Mouse (Mus musculus) C2C12 (cell line): ENCODE measurements at regions not wholly inside any gene's neighbourhood (a gene's known extent, or its start where the extent isn't known, plus 50 kb on each side); places are given as distances from the start of the nearest gene placed in this dataset.
"Not testable (repeated sequence)": the region's sequence is repeated elsewhere in the genome, so short reads cannot be mapped to it uniquely, and the experiment has no call there.

ENCODE experiments used
- H3K27me3 ChIP-seq: one replicate; pipeline ENCODE4 v1.6.1; 2011; ENCODE audit not compliant: control insufficient read depth, insufficient read depth, insufficient read length
- H3K36me3 ChIP-seq: one replicate; pipeline ENCODE4 v1.6.1; 2011; ENCODE audit not compliant: control insufficient read depth, insufficient read depth
- H3K4me3 ChIP-seq: one replicate; pipeline ENCODE4 v1.5.1; 2011; ENCODE audit warnings: mild to moderate bottlenecking, control low read depth; ENCODE audit not compliant: poor library complexity, insufficient read depth, severe bottlenecking
- H3K79me2 ChIP-seq: one replicate; pipeline ENCODE4 v1.6.1; 2011; ENCODE audit not compliant: control insufficient read depth, insufficient read depth
- H3K79me3 ChIP-seq: one replicate; pipeline ENCODE4 v1.6.1; 2011; ENCODE audit warnings: low read depth, control low read depth
- H3ac ChIP-seq: one replicate; pipeline ENCODE3; 2011; ENCODE audit warnings: low read depth; ENCODE audit not compliant: control insufficient read depth, insufficient read length
- CEBPB ChIP-seq: IDR thresholded peaks from one replicate; pipeline ENCODE4 v1.6.1; 2011; ENCODE audit warnings: low read depth, mild to moderate bottlenecking, control low read depth, moderate library complexity
- CTCF ChIP-seq: IDR thresholded peaks from one replicate; pipeline ENCODE4 v1.5.1; 2011; ENCODE audit not compliant: control insufficient read depth, insufficient read depth, insufficient read length
- FOSL1 ChIP-seq: IDR thresholded peaks from one replicate; pipeline ENCODE4 v1.8.0; 2011; ENCODE audit warnings: mild to moderate bottlenecking, low read length; ENCODE audit not compliant: poor library complexity, insufficient read depth, severe bottlenecking
- MAX ChIP-seq: IDR thresholded peaks from one replicate; pipeline ENCODE4 v1.6.1; 2011; ENCODE audit warnings: mild to moderate bottlenecking, control low read depth
- MYOD1 ChIP-seq: IDR thresholded peaks from one replicate; pipeline ENCODE4 v1.6.1; 2011; ENCODE audit warnings: low read depth; ENCODE audit not compliant: control insufficient read depth, insufficient read length
- MYOG ChIP-seq: IDR thresholded peaks from one replicate; pipeline ENCODE4 v1.6.1; 2011; ENCODE audit not compliant: control insufficient read depth, insufficient read length; ENCODE audit errors: extremely low read depth
- USF1 ChIP-seq: IDR thresholded peaks from one replicate; pipeline ENCODE4 v1.6.1; 2011; ENCODE audit warnings: low read depth, mild to moderate bottlenecking, control low read depth, moderate library complexity

- H3K36me3 ChIP-seq, result no peaks in the 10 kb centered on the region
- H3K79me3 ChIP-seq, result no peaks in the 10 kb centered on the region
- no peaks in the 10 kb centered on the region for H3K79me2 ChIP-seq
- H3K4me3 ChIP-seq, result no peak overlapping the region
- TF ChIP-seq CTCF, result no peak
- TF ChIP-seq MAX, result no peak
- TF ChIP-seq USF1, result no peak
- no peak for TF ChIP-seq CEBPB
- no peak for TF ChIP-seq MYOG
- H3ac ChIP-seq, result no peak overlapping the region
- no peaks in the 10 kb centered on the region for H3K27me3 ChIP-seq
These were observed 145.8 kb upstream of the Mon1b start for GRCm38 (mm10) chr8:113489436-113490107.

- Histone ChIP-seq H3K27me3 (no peaks in the 10 kb centered on the region), H3K79me3 (no peaks in the 10 kb centered on the region), H3K4me3 (no peak overlapping the region), H3K79me2 (no peaks in the 10 kb centered on the region), H3K36me3 (no peaks in the 10 kb centered on the region), H3ac (no peak overlapping the region)
- TF ChIP-seq MYOG, result no peak
These were observed 144.5 kb upstream of the Mon1b start for GRCm38 (mm10) chr8:113490891-113491290.

- Histone ChIP-seq H3K27me3 (no peaks in the 10 kb centered on the region), H3K4me3 (no peak overlapping the region), H3K79me2 (no peaks in the 10 kb centered on the region), H3K36me3 (no peaks in the 10 kb centered on the region), H3K79me3 (no peaks in the 10 kb centered on the region), H3ac (no peak overlapping the region)
- TF ChIP-seq CEBPB (no peak), MYOD1 (no peak), MAX (no peak), FOSL1 (no peak), CTCF (no peak), MYOG (no peak), USF1 (no peak)
These were observed 138.5 kb upstream of the Mon1b start for GRCm38 (mm10) chr8:113496896-113497295.

- Histone ChIP-seq H3K79me2 (no peaks in the 10 kb centered on the region), H3K79me3 (no peaks in the 10 kb centered on the region), H3K36me3 (no peaks in the 10 kb centered on the region), H3K4me3 (no peak overlapping the region), H3ac (no peak overlapping the region), H3K27me3 (no peaks in the 10 kb centered on the region)
- no peak for TF ChIP-seq CTCF
- no peak for TF ChIP-seq FOSL1
- no peak for TF ChIP-seq USF1
- TF ChIP-seq MYOG, result no peak
- no peak for TF ChIP-seq MAX
- TF ChIP-seq MYOD1, result no peak
- TF ChIP-seq CEBPB, result no peak
These were observed 132.7 kb upstream of the Mon1b start for GRCm38 (mm10) chr8:113502671-113503070.

- no peak overlapping the region for H3ac ChIP-seq
- H3K4me3 ChIP-seq, result no peak overlapping the region
- no peaks in the 10 kb centered on the region for H3K36me3 ChIP-seq
- no peaks in the 10 kb centered on the region for H3K79me3 ChIP-seq
- TF ChIP-seq MYOD1, result no peak
- TF ChIP-seq CTCF, result no peak
- no peak for TF ChIP-seq MYOG
- TF ChIP-seq MAX, result no peak
- no peak for TF ChIP-seq CEBPB
- no peak for TF ChIP-seq USF1
- no peak for TF ChIP-seq FOSL1
- H3K79me2 ChIP-seq, result no peaks in the 10 kb centered on the region
- no peaks in the 10 kb centered on the region for H3K27me3 ChIP-seq
These were observed 122.5 kb upstream of the Mon1b start for GRCm38 (mm10) chr8:113512856-113513255.

- H3K79me3 ChIP-seq, result no peaks in the 10 kb centered on the region
- H3K79me2 ChIP-seq, result no peaks in the 10 kb centered on the region
- H3K4me3 ChIP-seq, result no peak overlapping the region
- TF ChIP-seq FOSL1 (no peak), MYOD1 (no peak), MYOG (no peak), USF1 (no peak), CEBPB (no peak), MAX (no peak), CTCF (no peak)
- H3K36me3 ChIP-seq, result no peaks in the 10 kb centered on the region
- no peak overlapping the region for H3ac ChIP-seq
- H3K27me3 ChIP-seq, result no peaks in the 10 kb centered on the region
These were observed 121.3 kb upstream of the Mon1b start for GRCm38 (mm10) chr8:113513886-113514730.

GRCm38 (mm10) chr8:113514731-113515375, 120.5 kb upstream of the Mon1b start:
- H3K36me3 ChIP-seq, H3K4me3 ChIP-seq, H3K79me3 ChIP-seq, H3K27me3 ChIP-seq, H3ac ChIP-seq, H3K79me2 ChIP-seq: not testable (repeated sequence)
